Mouse (Mus musculus) hematopoietic multipotent progenitor cell, adult 10-12 weeks (in vitro differentiated cells): Measurements from ENCODE around the gene Ccl4. TPM values are rescaled to one million over a fixed set of nuclear protein-coding genes. Genes with fewer than 3 reads are reported as not detected.

ENCODE experiments used
- polyA plus RNA-seq: library from polyadenylated mRNA; stranded (reverse); fragments of >175 nt; gene quantifications from 2 replicates; pipeline ENCODE4 v1.2.3, GENCODE M21; 2012; ENCODE audit warnings: low replicate concordance

Gene Ccl4
- polyA plus RNA-seq: 4.0 and 5.5 TPM in 2 replicates

DNA sequence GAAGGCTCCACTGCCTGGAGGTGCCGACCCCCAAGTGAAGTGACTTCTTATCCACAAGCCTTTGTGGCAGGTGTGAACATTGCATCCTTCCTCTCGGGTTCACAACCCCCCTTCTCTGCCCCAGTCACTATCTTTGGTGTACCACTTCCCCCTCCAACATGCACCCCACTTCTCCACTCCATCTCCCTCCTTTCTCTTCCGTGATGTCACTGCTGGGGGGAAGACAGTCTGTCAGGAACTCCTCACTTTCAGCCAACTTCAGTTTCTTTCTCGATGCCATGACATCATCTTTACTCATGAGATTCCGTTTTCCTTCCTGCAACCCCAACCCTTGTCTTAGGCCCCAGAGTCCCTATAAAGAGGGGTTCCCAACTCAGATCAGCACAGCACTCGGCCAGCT is at the start of gene Ccl4:
Gene Ccl4 (plus strand): TSS at position 381 of the 400 bp plus-strand sequence.

DNA sequence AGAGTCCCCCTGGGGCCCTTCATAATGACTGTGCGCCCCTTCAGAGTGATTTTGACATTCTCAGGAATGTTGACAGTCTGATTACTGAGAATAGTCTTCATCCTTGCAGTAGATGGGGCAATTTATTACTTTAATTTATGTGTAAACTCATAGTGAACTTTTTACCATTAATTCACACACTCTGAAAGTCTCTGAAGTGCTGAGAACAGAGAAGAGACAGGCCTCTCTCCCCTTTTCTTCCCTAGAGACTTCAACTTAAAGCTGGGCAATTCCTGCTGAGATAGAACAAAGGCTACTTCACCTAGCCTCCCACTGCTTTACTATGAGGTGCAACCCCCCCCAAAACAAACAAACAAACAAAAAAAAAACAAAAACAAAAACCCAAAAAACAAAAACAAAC is 16.9 kb upstream of the Ccl4 start, which contains the start of gene Rpl9-ps1:
Gene Rpl9-ps1 (minus strand): TSS at position 101 of the 400 bp plus-strand sequence.

GRCm38 (mm10) chr11:83649305-83649841 is 13.0 kb upstream of the Ccl4 start, which contains the start of gene Ccl3:
TSS of gene Ccl3 (minus strand) at chr11:83649355.

GRCm38 (mm10) chr11:83703705-83704104 is 41.3 kb downstream of the Ccl4 start, which contains the start of gene Wfdc17:
TSS of gene Wfdc17 (plus strand) at chr11:83703991.

DNA sequence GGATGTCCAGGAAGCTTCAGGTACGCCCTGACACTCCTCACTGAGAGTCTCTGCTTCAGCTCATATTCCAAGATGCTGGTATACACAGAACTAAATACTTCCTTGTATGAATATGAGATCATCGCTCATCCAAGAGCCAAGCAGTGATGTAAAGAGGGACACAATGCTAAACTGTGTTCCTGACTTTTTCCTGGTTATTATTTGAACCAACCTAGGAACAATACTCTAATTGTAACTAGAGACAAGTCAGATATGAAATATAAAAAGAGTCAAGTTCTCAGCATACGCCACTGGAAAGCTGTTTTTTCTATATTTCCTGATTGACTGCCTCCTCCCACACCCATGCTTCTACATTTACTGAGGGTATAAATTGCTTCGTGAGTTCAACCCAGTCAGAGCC is 46.3 kb downstream of the Ccl4 start, which contains the start of gene Wfdc18:
Gene Wfdc18 (plus strand): TSS at position 301 of the 400 bp plus-strand sequence.

Other genes starting within 250 kb of the Ccl4 start
- gene Gas2l2, start 233.1 kb upstream of the Ccl4 start, polyA plus RNA-seq: not detected in 2 replicates
- gene 1700020L24Rik, start 224.9 kb upstream of the Ccl4 start, polyA plus RNA-seq: 1.3 and 2.4 TPM in 2 replicates
- 1.2 and 2.1 TPM in 2 replicates for gene Mmp28, start 199.5 kb upstream of the Ccl4 start, polyA plus RNA-seq
- gene Taf15, start 189.5 kb upstream of the Ccl4 start, polyA plus RNA-seq: 112 and 167 TPM in 2 replicates
- 0.16 and 0.21 TPM in 2 replicates for gene Heatr9, start 140.4 kb upstream of the Ccl4 start, polyA plus RNA-seq
- gene Ccl5, start 132.1 kb upstream of the Ccl4 start, polyA plus RNA-seq: 225 and 372 TPM in 2 replicates
- gene Ccl9, start 83.9 kb upstream of the Ccl4 start, polyA plus RNA-seq: 1.7 and 5.0 TPM in 2 replicates
- 16.2 and 122 TPM in 2 replicates for gene Ccl6, start 69.5 kb upstream of the Ccl4 start, polyA plus RNA-seq
- gene Rpl9-ps1, start 17.0 kb upstream of the Ccl4 start, polyA plus RNA-seq: not detected in 2 replicates
- gene Ccl3, start 13.2 kb upstream of the Ccl4 start, polyA plus RNA-seq: 2.7 and 7.1 TPM in 2 replicates
- 1.1 and 1.6 TPM in 2 replicates for gene Wfdc17, start 41.4 kb downstream of the Ccl4 start, polyA plus RNA-seq
- not detected in 2 replicates for gene Wfdc18, start 46.4 kb downstream of the Ccl4 start, polyA plus RNA-seq
- 0.59 and 4.3 TPM in 2 replicates for gene Wfdc21, start 84.4 kb downstream of the Ccl4 start, polyA plus RNA-seq
- gene Heatr6, start 91.1 kb downstream of the Ccl4 start, polyA plus RNA-seq: 12.9 and 13.2 TPM in 2 replicates
- 0.64 and 0.88 TPM in 2 replicates for gene Hnf1b, start 187.5 kb downstream of the Ccl4 start, polyA plus RNA-seq